Comparison of ENCODE assay signal across 9 mouse cellular contexts in the genomic region with DNA sequence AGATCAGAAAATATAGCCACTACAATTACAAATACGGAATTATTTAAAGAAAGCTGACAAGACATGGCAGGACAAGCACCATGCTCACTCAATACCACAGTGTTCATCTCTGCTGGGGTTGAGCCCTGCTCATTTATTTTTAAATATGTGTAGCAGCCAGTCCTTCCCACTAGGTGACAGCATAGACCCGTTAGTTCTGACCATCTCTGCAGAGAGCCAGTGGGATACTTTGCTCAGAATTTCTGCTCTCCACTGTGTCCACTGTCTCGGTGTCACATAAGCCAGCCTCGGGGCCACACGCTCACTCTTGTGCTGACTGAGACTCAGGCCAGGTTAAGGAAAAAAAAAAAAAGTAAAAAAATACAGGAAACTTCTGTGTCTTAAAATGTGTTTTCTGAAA.
DNase-seq lines count a peak whose midpoint lies in the region; ATAC-seq and TF ChIP-seq lines count a peak whose summit lies in the region.
"Had no signal": no experiment of that assay in that cellular context is flagged by ENCODE, and none has a peak within 500 bp of the region (broad histone marks: within the 10 kb centered on the region; RNA-seq: fewer than 3 reads in every experiment).

No protein-coding gene starts in this region.

- no peaks in the 10 kb centered on the region for H3K9me3 ChIP-seq in ES-Bruce4 (replicated peaks; ENCODE audit: control insufficient read depth, insufficient read depth, low read length, poor library complexity, severe bottlenecking)
- H3K9me3 ChIP-seq in heart, embryonic 10.5 days: no peaks in the 10 kb centered on the region
- H3K9me3 ChIP-seq in liver, postnatal 0 days (ENCODE audit: low read length): no peaks in the 10 kb centered on the region
- H3K9me3 ChIP-seq in neural tube, embryonic 12.5 days: peaks cover 6% of the 10 kb centered on the region; the same call in 1 of the 2 replicates
- H3K9me3 ChIP-seq: embryonic facial prominence, embryonic 13.5 days had no signal

- TF ChIP-seq EP300 in ES-Bruce4 (IDR thresholded peaks at IDR 0.05; ENCODE audit: insufficient read depth, low read depth, low read length): no peak
- TF ChIP-seq EP300 in liver, postnatal 0 days (IDR thresholded peaks at IDR 0.05; ENCODE audit: low read depth): no peak

- DNase-seq in 3T3-L1 (ENCODE audit: low read depth, low spot score): peak; percentile 65
- DNase-seq in cerebellum, postnatal 36 days: peak; percentile 55 to 73
- peak; percentile 70 for DNase-seq in heart, embryonic 10.5 days (ENCODE audit: low spot score)
- peak; percentile 59 for DNase-seq in kidney, adult 9 months
- DNase-seq in liver, postnatal 0 days: peak; percentile 24
- DNase-seq in thymus, postnatal 14 days: peak; percentile 61

- H3K36me3 ChIP-seq in ES-Bruce4 (ENCODE audit: control insufficient read depth, insufficient read depth, low read length, poor library complexity, severe bottlenecking): no peaks in the 10 kb centered on the region
- peaks cover 17% of the 10 kb centered on the region for H3K36me3 ChIP-seq in heart, embryonic 10.5 days
- H3K36me3 ChIP-seq in liver, postnatal 0 days (replicated peaks; ENCODE audit: insufficient read depth, low read length): no peaks in the 10 kb centered on the region
- H3K36me3 ChIP-seq in neural tube, embryonic 12.5 days: peaks cover 14% of the 10 kb centered on the region; the same call in 1 of the 2 replicates

- H3K9ac ChIP-seq in ES-Bruce4 (ENCODE audit: low read depth, poor library complexity, severe bottlenecking): no peak overlapping the region
- H3K9ac ChIP-seq in liver, postnatal 0 days (replicated peaks): no peak overlapping the region
- H3K9ac ChIP-seq in neural tube, embryonic 12.5 days: no peak overlapping the region
- H3K9ac ChIP-seq: embryonic facial prominence, embryonic 13.5 days had no signal

- no peak overlapping the region for H3K27ac ChIP-seq in ES-Bruce4 (ENCODE audit: insufficient read depth, low read length)
- no peak overlapping the region for H3K27ac ChIP-seq in heart, embryonic 10.5 days
- no peak overlapping the region for H3K27ac ChIP-seq in liver, postnatal 0 days (ENCODE audit: low read depth)
- no peak overlapping the region for H3K27ac ChIP-seq in neural tube, embryonic 12.5 days
- H3K27ac ChIP-seq: embryonic facial prominence, embryonic 13.5 days had no signal

- ATAC-seq in liver, postnatal 0 days: peak; percentile 68
- ATAC-seq in neural tube, embryonic 12.5 days (ENCODE audit: low FRiP score, low read depth): peak; percentile 66

- 46% methylated on average over 5 of the region's 5 CpGs for WGBS in heart, embryonic 10.5 days
- whole genome bisulfite sequencing in liver, postnatal 0 days (ENCODE audit: insufficient replicate concordance): 42% methylated on average over 5 of the region's 5 CpGs
- WGBS in neural tube, embryonic 12.5 days: 49% methylated on average over 5 of the region's 5 CpGs

- TF ChIP-seq POLR2A in ES-Bruce4 (IDR thresholded peaks at IDR 0.05; ENCODE audit: insufficient read depth, low read length): no peak

- peak; percentile 10 for TF ChIP-seq CTCF in ES-Bruce4 (IDR thresholded peaks at IDR 0.05; ENCODE audit: low read depth, low read length)
- peak; percentile 86 for TF ChIP-seq CTCF in liver, postnatal 0 days (IDR thresholded peaks at IDR 0.05; ENCODE audit: low read depth)

- no peaks in the 10 kb centered on the region for H3K27me3 ChIP-seq in ES-Bruce4 (ENCODE audit: control insufficient read depth, insufficient read depth, low read length, poor library complexity, severe bottlenecking)
- no peaks in the 10 kb centered on the region for H3K27me3 ChIP-seq in heart, embryonic 10.5 days (ENCODE audit: insufficient read depth, poor library complexity, severe bottlenecking)
- 0 out of 2 replicates have a peak, but pooled peaks cover 3% of the 10 kb centered on the region for H3K27me3 ChIP-seq in liver, postnatal 0 days (ENCODE audit: insufficient read depth, low read length)
- H3K27me3 ChIP-seq in neural tube, embryonic 12.5 days (replicated peaks): no peaks in the 10 kb centered on the region
- H3K27me3 ChIP-seq: embryonic facial prominence, embryonic 13.5 days had no signal

- no peak overlapping the region for H3K4me2 ChIP-seq in liver, postnatal 0 days (ENCODE audit: low read depth, low read length)
- no peak overlapping the region for H3K4me2 ChIP-seq in neural tube, embryonic 12.5 days (replicated peaks)
- H3K4me2 ChIP-seq: embryonic facial prominence, embryonic 13.5 days had no signal

- no peaks in the 10 kb centered on the region for H3K4me1 ChIP-seq in ES-Bruce4 (ENCODE audit: control insufficient read depth, insufficient read depth, low read length)
- peaks cover 10% of the 10 kb centered on the region; the same call in 1 of the 2 replicates for H3K4me1 ChIP-seq in heart, embryonic 10.5 days
- no peaks in the 10 kb centered on the region for H3K4me1 ChIP-seq in liver, postnatal 0 days (ENCODE audit: insufficient read depth)
- no peaks in the 10 kb centered on the region for H3K4me1 ChIP-seq in neural tube, embryonic 12.5 days

- no peak overlapping the region for H3K4me3 ChIP-seq in ES-Bruce4 (ENCODE audit: low read depth, low read length)
- H3K4me3 ChIP-seq in heart, embryonic 10.5 days: no peak overlapping the region
- H3K4me3 ChIP-seq in liver, postnatal 0 days (ENCODE audit: low read depth, low read length): no peak overlapping the region
- no peak overlapping the region for H3K4me3 ChIP-seq in neural tube, embryonic 12.5 days
- H3K4me3 ChIP-seq: embryonic facial prominence, embryonic 13.5 days had no signal
